Mouse (Mus musculus) left cerebral cortex, postnatal 25 days (tissue): ENCODE data around the gene Rhbdf1. TPM values are rescaled to one million over a fixed set of nuclear protein-coding genes. Genes with fewer than 3 reads are reported as not detected.
A peak's percentile ranks its signal among the peaks of the same experiment; 100 is the strongest.
"Not testable (repeated sequence)": the region's sequence is repeated elsewhere in the genome, so short reads cannot be mapped to it uniquely, and the experiment has no call there.

Source experiments
- DNase-seq, 2 experiments: peaks; one replicate each; pipeline ENCODE4 v3.0.0; 2022; ENCODE audit warnings: low spot score in 2 of 2, mixed read lengths in 1 of 2
- intact Hi-C: fragments of 180-260 bp; cut with DNase I; formaldehyde crosslinking; loops from one replicate; pipeline ENCODE4 v1.15.1; 2025
- total RNA-seq, 2 experiments: library from RNA; stranded (reverse); gene quantifications; 2 replicates each; pipeline ENCODE4 v1.2.3; 2021

Gene Rhbdf1
- total RNA-seq, 2 experiments from 2014 or later = 13.5 to 15.7 TPM

DNA sequence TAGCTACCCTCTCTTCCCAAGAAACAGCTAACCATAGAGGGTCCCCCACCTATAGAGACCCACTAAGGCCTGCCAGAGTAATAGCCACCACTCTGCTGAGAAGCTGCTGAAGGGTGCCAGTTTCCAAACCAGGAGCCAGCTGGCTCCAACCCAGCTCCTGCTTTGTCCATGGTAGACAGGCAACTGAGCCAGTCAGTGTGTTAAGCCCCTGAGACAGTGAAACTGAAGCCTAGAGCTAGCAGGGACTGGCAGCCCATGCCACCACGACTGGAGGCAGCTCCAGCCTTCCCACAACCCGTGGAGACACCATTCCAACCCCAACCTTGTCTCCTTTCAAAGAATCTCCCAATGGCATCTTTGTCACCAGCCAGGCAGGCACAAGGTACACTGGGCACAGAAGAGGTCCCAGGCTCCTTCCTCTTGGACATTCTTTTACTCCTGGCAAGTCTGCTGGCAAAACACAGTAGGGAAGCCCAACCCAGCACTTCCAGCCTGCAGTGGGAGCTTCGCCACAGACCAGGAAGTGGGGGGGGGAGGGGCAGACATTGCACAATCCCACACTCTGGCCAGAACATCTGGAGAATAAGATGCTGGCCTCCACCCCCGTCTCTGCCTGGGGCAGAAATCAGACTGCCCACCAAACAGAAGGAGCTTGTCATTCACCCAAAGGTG lies 2.5 kb upstream of the Rhbdf1 start:
- DNase-seq = no peak
- intact Hi-C loops = no loop called here

DNA sequence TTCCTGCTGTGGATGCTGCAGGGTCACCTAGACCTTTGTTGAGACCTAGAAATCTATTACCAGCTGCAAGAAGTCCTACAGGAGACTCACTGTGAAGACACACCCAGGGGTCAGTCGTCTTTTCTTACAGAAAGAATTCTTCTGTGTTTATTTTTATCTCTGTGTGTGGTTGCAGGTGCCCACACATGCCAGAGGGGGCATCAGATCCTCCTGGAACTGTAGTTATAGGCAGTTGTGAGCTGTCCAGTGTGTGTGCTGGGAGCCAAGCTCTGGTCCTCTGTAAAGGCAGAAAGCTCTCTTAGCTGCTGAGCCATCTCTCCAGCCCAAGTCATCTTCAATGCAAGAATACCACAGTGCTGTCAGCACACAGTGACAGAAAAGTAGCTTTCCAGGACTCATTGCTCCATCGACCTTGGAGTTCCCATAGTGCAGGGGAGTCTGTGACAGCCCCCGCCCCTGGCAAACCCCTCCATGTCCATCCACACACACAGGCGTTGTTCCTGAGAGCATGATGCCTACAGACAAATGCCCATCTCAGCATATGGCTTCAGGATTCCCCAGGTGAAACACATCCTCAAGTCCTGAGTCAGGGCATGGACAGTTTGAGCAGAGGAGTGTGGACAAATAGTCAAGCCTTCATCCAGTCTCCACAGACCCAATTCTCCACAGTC lies 1.3 kb upstream of the Rhbdf1 start:
- DNase-seq = no peak
- intact Hi-C loops = no loop called here

DNA sequence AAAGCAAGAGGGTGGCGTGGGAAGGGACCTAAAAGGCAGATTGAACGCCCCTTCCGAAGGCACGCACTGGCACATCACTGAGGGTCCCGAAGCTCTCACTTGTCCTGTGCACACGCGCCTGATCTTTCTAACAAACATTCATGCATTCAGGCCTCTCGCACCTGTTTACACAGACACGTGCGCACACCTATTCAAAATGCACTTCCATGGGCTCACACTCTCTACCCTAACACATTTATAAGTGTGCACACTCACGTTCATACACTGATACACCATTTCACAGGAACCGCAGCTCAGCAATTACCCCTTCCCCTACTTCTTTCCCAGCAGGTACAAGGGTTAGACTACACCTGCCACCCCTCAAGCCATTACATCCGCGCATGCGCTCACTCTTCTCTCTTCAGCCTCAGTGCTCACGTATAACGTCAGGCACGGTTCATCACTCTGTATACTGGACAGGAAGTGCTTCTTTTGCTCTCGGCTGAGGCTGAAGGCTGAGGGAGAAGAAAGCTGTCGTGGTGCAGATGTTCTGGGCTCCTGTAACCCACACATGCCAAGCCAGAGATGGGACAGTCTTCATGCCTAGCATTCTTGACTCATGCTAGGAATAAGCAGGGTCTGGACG lies 582 bp upstream of the Rhbdf1 start:
- no peak for DNase-seq
- intact Hi-C loops = no loop called here

DNA sequence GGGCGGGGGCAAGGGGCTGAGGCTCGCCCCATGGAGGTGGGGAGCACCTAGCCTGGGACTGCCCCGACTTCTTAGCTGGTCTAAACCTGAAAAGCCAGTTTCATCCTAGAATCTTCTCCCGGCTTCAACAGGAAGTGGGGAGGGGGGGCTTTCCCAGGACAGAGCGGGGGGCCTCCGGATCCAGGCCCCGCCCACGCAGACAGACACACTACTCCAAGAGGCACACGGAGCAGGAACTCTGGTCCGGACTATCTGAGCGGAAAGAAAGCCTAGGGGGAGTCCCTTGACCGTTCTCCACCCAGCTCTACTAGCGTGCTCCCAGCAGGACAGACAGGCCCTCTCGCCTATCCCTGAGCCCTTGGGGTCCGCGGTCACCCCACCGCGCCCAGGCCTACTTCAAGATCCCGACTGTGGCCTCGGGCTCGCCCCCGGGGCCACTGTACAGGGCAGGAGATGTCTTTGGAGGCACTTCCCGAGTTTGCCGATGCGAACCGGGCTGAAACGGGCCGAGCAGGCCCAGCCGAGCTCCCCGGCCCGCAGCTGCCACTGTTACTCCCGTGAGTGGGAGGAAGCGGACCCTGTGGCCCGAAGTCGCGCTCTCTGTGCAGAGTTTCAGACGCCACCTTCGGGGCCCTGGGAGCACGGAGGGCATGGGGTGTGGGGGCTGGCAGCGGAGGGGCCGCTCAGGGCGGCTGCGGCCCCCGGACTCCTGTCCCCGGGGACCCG lies 712 bp downstream of the Rhbdf1 start:
- intact Hi-C loops = no loop called here
- DNase-seq = no peak

DNA sequence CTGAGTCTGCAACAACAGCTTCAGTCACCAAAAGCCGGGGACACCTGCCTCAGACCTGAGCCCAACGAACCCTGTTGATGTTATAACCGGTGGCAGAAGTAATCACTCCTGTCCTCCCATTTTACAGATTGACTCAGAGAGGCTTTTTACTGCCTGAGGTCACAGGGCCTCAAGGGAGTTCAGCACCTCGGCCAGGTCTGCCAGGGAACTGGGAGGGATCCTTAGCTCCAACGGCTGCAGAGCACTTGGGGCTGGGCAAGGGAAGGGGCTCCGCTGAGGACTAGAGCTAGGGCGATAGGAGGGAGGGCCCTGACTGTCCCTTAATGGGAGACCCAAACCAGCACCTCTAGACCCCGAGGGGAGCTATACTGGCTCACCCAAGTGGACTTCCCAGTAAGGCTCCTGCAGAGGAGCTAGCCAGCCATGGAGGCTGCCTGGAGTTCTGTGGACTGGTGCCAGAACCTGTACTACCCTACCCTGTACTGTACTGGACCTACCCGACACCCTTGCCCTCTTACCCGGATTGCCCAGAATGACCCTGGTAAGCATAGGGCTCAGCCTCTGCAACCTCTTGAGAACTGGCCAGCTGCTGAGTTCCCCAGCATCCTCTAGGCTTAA lies 1.4 kb downstream of the Rhbdf1 start:
- DNase-seq = no peak
- intact Hi-C loops = no loop called here

DNA sequence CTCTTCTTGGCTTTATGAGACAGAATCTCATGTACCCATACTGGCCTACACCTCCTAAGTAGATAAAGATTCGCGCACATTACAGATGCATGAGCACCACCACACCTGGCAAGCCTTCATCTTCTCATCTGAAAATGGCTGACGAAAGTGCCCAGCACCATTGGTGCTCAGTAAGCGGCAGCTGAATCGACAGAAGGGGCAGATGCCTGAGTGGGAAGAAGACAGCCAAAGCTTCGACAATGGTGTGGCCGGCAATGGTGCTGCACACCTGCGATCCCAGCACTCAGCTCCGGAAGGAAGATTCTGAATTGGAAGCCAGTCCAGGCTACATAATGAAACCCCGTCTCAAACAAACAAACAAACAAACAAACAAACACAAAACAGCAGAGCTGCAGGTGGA lies 2.8 kb downstream of the Rhbdf1 start:
- DNase-seq = no peak
- intact Hi-C loops = loop anchor here (10.0 kb wide), 1 partner anchor 106 kb away; no protein-coding TSS in a partner anchor

DNA sequence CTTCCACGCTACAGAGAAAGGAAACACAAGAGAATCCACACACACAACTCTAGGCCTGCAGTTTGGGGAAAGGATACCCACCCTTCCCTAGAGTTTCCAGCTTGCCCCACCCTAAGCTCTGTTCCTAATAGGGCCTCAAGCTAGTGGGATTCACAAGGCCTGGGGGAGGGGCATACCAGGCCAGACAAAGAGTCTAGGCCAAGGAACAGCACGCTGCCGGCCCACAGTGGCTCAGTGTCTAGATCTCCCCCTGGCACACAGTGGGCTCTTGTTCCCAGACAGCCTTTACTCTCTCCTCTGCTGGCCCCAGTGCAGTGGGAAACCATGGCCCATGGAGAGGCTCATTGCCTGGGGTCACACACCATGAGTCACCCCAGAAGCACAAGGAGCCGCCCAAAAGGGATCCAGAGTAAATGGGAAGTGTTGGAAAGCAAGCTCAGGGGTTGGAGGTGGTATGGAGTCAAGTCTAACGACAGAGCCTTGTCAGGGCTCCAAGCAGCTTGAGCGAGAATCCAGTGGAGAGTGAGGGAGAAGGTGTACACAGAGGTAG lies 3.5 kb downstream of the Rhbdf1 start:
- intact Hi-C loops = loop anchor here (10.0 kb wide), 1 partner anchor 106 kb away; no protein-coding TSS in a partner anchor
- no peak for DNase-seq

DNA sequence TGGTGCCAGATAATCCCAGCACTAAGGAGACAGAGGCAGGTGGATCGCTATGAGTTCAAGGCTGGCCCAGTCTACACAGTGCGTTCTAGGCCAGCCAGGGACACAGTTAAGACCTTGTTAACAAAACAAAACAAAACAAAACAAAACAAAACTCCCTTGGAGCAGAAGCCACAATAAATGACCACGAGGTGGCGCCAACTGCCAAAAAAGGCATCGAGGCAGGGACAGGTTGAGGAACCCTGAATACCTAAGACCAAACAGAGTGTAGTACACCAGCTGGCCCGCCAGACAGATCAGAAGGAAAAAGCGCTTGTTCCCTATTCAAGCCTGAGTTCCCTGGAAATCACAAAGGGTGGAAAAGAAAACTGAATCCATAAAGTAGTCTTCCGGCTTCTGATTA lies 5.2 kb downstream of the Rhbdf1 start:
- DNase-seq = peak; percentile 75 to 76
- intact Hi-C loops = loop anchor here (1.0 to 10.0 kb wide), 2 partner anchors 21 to 108 kb away; no protein-coding TSS in a partner anchor

DNA sequence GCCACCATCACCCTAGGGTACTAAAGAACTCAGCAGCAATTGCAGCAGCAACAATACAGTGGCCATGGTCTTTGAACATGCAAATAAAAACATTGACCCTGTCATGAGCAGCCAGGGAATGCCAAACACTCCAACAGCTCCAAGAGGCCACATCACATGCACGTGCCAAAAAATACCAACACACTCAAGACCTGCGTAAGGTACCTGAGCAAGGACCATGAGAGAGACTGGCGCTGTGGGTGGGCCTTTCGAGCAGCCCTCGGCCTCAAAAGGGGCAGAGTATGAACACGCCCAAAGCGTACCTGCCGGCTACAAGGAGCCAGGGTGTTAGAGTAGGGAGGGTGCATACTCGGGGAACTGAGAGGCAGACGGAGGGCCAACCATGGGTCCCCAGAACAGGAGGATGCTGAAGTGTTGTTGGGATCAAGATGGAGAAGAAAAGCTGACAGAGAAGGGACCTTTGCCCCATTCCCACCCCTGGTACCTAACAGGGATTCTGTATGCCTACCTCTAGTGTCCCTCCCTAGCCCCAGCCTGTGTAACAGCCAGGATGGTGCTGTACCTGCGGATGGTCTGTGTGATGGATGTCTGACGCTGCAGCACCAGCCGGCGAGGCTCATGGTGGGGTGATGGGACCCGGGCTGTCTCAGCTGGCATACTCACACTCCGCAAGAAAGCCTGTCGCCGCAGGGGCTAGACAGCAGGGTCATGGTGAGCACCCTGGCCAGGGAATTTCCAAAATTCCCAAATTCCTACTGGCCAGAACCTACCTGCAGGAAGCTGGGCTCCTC lies 6.5 kb downstream of the Rhbdf1 start:
- DNase-seq = no peak
- intact Hi-C loops = loop anchor here (10.0 kb wide), 1 partner anchor 109 kb away; no protein-coding TSS in a partner anchor

DNA sequence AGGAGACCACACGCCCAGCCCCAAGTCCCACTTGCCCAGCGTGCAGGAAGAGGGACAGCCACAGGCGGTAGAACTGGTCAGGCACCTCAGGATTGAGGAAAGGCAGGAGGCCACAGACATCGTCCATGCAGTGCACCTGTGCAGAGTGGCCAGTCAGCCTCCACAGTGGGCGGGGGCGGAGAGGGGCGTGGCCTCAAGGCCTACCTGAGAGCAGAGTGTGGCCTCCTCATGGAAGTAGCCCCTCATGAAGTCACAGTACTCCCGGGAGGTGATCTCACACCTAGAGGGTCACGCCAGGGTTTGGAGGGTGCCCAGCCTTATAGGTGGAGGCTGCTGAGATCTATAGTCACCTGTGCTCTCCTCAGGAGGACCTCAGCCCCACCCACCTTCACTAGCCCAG lies 11.5 kb downstream of the Rhbdf1 start:
- intact Hi-C loops = loop anchor here (10.0 kb wide), 1 partner anchor 114 kb away; no protein-coding TSS in a partner anchor
- no peak for DNase-seq

DNA sequence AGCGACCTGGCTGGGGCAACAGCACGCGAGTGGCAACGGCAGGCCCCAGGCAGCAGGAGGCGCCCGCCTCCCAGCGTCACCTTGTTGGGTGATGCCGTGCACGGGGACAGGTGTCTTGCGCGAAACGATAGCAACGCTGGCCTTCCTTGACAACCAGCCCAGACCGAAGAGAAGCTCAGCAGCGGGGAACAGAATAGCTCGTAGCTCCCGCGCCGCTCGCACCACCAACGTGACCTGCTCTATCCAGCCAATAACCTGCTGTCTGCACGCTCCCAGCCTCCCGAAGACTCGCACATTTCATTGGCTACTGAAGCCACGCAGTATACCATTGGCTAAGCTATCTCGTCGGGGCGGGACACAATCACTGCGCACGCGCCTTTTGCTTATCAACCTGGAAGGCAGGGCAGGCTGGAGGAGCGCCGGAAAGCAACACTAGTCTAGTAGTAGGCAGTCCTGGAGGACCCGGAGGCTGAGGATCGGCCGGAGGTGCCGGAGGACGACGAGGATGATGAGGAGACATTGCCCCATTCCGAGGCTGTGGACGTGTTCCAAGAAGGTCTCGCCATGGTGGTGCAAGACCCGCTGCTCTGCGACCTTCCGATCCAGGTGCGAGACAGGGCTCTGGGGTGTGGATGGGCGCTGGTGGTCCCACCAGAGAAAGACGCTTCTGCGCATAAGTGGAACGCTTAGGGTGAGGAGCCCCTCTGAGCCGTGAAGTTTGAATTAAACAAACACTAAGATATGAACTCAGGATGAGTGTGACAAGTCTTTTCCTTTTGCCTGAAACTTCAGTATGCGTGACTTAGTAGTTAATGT lies 16.8 kb downstream of the Rhbdf1 start, which contains the start of gene Snrnp25:
Gene Snrnp25 (plus strand): TSS at position 358 of the 816 bp plus-strand sequence.
- DNase-seq = peak; percentile 95 to 98
- intact Hi-C loops = no loop called here

DNA sequence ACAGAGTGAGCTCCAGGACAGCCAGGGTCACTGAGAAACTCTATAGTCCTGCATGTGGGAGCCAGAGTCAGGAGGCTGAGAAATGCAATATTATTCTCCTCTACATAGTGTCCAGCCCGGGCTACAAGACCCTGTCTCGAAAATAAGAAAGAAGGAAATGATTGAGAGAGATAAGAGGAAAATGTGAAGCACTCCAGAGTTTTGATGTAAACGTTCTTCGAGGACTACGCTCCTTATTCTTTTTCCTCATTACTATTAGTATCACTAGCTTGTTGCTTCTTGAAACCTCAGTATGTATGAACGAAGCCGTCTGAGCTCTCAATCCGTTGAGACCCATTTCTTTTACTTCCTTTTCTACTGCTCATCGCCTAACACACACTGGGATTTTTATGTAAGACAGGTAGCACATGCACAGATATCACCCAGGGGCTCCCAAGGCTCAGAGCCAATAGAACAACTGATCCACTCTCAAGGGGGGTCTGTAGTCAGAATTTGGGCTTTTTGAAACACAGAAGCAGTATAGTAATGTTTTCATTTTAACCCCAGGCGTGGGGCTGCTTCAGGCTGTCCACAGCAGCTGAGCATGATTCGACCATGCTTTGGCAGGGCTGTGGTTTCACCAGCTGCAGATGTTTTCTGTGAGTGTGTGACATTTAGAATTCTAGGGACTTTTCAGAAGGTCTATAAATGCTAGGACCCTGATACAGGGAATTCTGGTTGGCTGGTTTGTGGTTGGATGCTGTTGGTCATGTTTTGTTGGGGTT lies 20.0 kb downstream of the Rhbdf1 start:
- intact Hi-C loops = no loop called here
- DNase-seq = no peak

DNA sequence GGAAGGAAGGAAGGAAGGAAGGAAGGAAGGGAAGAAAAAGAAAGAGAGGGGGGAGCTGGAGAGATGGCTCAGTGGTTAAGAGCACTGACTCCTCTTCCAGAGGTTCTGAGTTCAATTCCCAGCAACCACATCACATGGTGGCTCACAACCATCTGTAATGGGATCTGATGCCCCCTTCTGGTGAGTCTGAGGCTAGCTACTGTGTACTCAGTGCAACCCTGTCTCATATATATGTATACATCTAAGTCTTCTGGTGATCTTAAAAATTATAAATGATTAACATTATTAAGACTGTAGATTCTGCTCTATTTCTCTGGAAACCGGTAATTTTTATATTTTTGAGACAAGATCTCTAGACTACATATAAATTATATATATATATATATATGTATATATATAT lies 21.1 kb downstream of the Rhbdf1 start:
- intact Hi-C loops, DNase-seq: not testable (repeated sequence)

DNA sequence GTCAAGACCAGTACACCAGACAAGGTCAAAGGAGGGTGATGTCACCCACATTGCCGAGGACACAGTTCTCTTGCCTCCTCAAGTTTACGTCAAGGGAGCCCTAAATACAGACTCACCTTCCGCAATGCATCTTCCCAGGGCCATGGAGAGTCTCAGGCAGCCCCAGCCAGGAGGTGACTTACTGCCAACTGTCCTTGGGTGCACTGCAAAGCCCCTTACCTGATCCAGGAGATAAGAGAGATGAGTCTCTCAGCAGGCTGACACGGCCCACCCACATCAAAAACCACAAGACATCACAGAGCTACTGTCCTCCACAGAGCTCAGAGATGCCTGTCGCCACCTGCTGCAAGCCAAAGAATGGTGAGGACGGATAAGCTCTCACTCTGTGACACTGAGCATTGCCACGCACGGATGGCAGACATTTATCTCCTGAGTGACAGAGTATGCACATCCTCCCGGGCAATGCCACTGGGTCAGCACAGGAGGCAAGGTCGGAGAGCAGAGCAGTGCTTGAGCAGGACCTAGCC lies 22.0 kb downstream of the Rhbdf1 start, which contains the start of gene Il9r:
Gene Il9r (minus strand): TSS at position 205 of the 527 bp plus-strand sequence.
- intact Hi-C loops = no loop called here
- no peak for DNase-seq

DNA sequence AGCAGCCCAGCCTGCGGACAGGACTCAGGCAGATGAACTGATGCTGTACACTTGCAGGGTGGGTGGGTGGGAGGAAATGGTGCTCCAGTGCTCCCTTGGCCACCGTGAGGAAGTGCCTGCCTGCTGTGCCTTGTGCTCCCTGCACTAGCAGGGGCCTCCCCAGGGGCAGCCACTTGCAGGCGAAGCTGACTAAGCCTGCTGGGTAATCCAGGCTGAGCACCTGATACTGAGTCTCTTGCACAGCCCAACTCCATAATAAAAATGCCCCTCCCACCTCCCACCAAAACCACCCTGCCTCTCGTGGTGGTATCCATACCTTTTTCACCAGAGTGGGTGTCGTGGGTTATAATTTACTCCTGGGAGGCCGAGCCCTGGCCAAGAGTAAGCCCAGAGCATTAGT lies 22.9 kb downstream of the Rhbdf1 start:
- DNase-seq = no peak
- intact Hi-C loops = loop anchor here (5.0 kb wide), 1 partner anchor 78 kb away; the partner anchor contains the start of gene Hba-x

DNA sequence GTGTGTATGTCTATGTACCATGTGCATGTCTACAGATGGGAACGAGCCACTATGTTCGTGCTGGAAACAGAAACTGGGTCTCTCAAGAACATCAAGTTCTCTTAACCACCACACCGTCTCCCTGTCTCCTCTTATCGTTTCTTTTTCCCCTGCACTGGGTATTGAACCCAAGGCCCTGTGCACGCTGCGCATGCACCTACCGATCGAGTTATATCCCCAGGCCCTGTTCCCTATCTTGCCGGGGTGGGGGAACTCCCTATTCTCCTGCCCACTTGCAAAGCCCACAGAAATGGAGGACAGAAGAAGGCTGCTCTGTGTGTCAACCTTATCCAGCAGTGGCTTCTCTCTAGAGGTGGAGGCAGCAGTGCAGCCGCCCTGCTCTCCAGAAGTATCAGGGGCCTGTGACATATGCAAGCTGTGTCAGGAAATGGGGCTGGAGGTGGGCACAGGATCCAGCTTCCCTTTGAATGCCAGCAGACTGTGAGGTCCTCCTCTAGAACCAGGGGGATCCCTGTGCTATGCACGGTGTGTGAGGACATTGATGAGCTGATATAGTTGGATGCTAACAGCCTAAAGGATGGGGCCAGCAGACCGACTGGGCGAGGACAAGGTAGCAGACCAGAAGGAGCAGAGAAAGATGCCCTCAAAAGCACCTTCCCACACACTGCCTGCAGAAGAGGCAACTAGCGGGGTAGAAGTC lies 23.7 kb downstream of the Rhbdf1 start:
- no peak for DNase-seq
- intact Hi-C loops = loop anchor here (5.0 kb wide), 1 partner anchor 79 kb away; the partner anchor contains the start of gene Hba-x
